12 mouse cellular contexts compared by ENCODE assay signal in genomic region chr17:34165033-34165730, GRCm38 (mm10). TPM values are rescaled to one million over a fixed set of nuclear protein-coding genes. Genes with fewer than 3 reads are reported as not detected.
DNase-seq lines count a peak whose midpoint lies in the region; ATAC-seq and TF ChIP-seq lines count a peak whose summit lies in the region.
"Had no signal": no experiment of that assay in that cellular context is flagged by ENCODE, and none has a peak within 500 bp of the region (broad histone marks: within the 10 kb centered on the region; RNA-seq: fewer than 3 reads in every experiment).

No protein-coding gene starts in this region.

- no peak for DNase-seq in heart, adult 2 months
- no peak for DNase-seq in heart, adult 8-10 months (ENCODE audit: low spot score)
- peak; percentile 28 for DNase-seq in thymus, postnatal 0 days (ENCODE audit: low spot score)
- no peak for DNase-seq in thymus, postnatal 10 days (ENCODE audit: low spot score in 2 of 2)
- peak; percentile 14 for DNase-seq in lung, postnatal 25 days (ENCODE audit: low spot score)
- DNase-seq in right cerebral cortex, postnatal 4 days: no peak
- no peak for DNase-seq in limb, embryonic 10.5 days (ENCODE audit: low spot score)
- DNase-seq: adrenal gland, adult 8-10 months; midbrain, embryonic 14.5 days had no signal

- TF ChIP-seq EP300 in heart, adult 2 months (IDR thresholded peaks at IDR 0.05; ENCODE audit: insufficient read depth, low read depth, low read length): no peak

- H3K36me3 ChIP-seq in heart, adult 2 months (ENCODE audit: control insufficient read depth, insufficient read depth, low read length): no peaks in the 10 kb centered on the region
- no peaks in the 10 kb centered on the region for H3K36me3 ChIP-seq in limb, embryonic 10.5 days
- H3K36me3 ChIP-seq: limb, embryonic 13.5 days had no signal

- ATAC-seq in frontal cortex, adult (ENCODE audit: low TSS enrichment): no peak

- H3K9me3 ChIP-seq in limb, embryonic 10.5 days (replicated peaks): no peaks in the 10 kb centered on the region

- no peaks in the 10 kb centered on the region for H3K79me2 ChIP-seq in heart, adult 2 months (replicated peaks; ENCODE audit: control insufficient read depth, insufficient read depth, low read length)

- TF ChIP-seq CTCF in heart, adult 2 months (IDR thresholded peaks at IDR 0.05): peak; percentile 56

- intact Hi-C loops in heart, adult 2 months (cut with DNase I): no loop called here

- H3K9ac ChIP-seq in heart, adult 2 months (ENCODE audit: low read depth, low read length): no peak overlapping the region
- H3K9ac ChIP-seq: limb, embryonic 13.5 days had no signal

- H3K27me3 ChIP-seq in heart, adult 2 months (ENCODE audit: control insufficient read depth, insufficient read depth, low read length): no peaks in the 10 kb centered on the region; the same call in 1 of the 2 replicates
- no peaks in the 10 kb centered on the region for H3K27me3 ChIP-seq in limb, embryonic 10.5 days (ENCODE audit: low read depth, poor library complexity, severe bottlenecking)

- no peak for TF ChIP-seq POLR2A in heart, adult 2 months (IDR thresholded peaks at IDR 0.05; ENCODE audit: insufficient read depth, low read depth, low read length)

- WGBS in heart, adult 2 months: 56% methylated on average over 6 of the region's 6 CpGs
- 78% methylated on average over 6 of the region's 6 CpGs for WGBS in limb, embryonic 10.5 days

- no peak overlapping the region for H3K27ac ChIP-seq in heart, adult 2 months
- H3K27ac ChIP-seq in limb, embryonic 10.5 days: no peak overlapping the region
- H3K27ac ChIP-seq: limb, embryonic 13.5 days had no signal

- no peak overlapping the region for H3K4me3 ChIP-seq in heart, adult 2 months
- no peak overlapping the region for H3K4me3 ChIP-seq in limb, embryonic 10.5 days
- H3K4me3 ChIP-seq: limb, embryonic 13.5 days had no signal

- no peaks in the 10 kb centered on the region for H3K4me1 ChIP-seq in heart, adult 2 months (ENCODE audit: control insufficient read depth, insufficient read depth, low read length)
- no peaks in the 10 kb centered on the region for H3K4me1 ChIP-seq in limb, embryonic 10.5 days
- H3K4me1 ChIP-seq: limb, embryonic 13.5 days had no signal

RNA-seq across cellular contexts. Expression of gene H2-DMb1, which starts 12.3 kb away (rescaled TPM):
- 1 to 10 TPM; 1.6 to 2.2 TPM for total RNA-seq in heart, adult 2 months (2021)
- polyA plus RNA-seq in heart, adult 2 months (2012; rRNA removed): 8.9 and 19.1 TPM in 2 replicates
- total RNA-seq in heart, adult 8-10 months (2022): 1 to 10 TPM; 1.8 to 3.0 (median 2.4) TPM
- 39.8 and 42.2 TPM in 2 replicates for polyA plus RNA-seq in thymus, postnatal 0 days (2015; fragmentation: Nextera tagmentation; extraction: Ambion mirVana)
- 0.18 and 0.51 TPM in 2 replicates for polyA plus RNA-seq in limb, embryonic 10.5 days (2016; fragmentation: Nextera tagmentation; extraction: Ambion mirVana)

RNA-seq across cellular contexts. Expression of gene H2-DMb2, which starts 22.1 kb away (rescaled TPM):
- 1 to 10 TPM; 2.1 to 2.3 TPM for total RNA-seq in heart, adult 2 months (2021)
- polyA plus RNA-seq in heart, adult 2 months (2012; rRNA removed): 2.3 and 7.6 TPM in 2 replicates
- 1 to 10 TPM in 2 of 4 experiments, under 1 TPM in 2; 0.65 to 1.1 (median 0.97) TPM for total RNA-seq in heart, adult 8-10 months (2022)
- polyA plus RNA-seq in thymus, postnatal 0 days (2015; fragmentation: Nextera tagmentation; extraction: Ambion mirVana): 57.8 and 62.9 TPM in 2 replicates
- 0.18 and 0.40 TPM in 2 replicates for polyA plus RNA-seq in limb, embryonic 10.5 days (2016; fragmentation: Nextera tagmentation; extraction: Ambion mirVana)
- polyA plus RNA-seq: hindbrain, embryonic 11.5 days had no signal

RNA-seq across cellular contexts. Expression of gene Tap1, which starts 22.2 kb away (rescaled TPM):
- 1 to 10 TPM; 3.4 to 7.2 TPM for total RNA-seq in heart, adult 2 months (2021)
- polyA plus RNA-seq in heart, adult 2 months (2012; rRNA removed): 10.9 and 11.7 TPM in 2 replicates
- 1 to 10 TPM; 4.4 to 5.6 (median 4.7) TPM for total RNA-seq in heart, adult 8-10 months (2022)
- 81.6 and 87.3 TPM in 2 replicates for polyA plus RNA-seq in thymus, postnatal 0 days (2015; fragmentation: Nextera tagmentation; extraction: Ambion mirVana)
- polyA plus RNA-seq in limb, embryonic 10.5 days (2016; fragmentation: Nextera tagmentation; extraction: Ambion mirVana): 1.6 and 3.2 TPM in 2 replicates

RNA-seq across cellular contexts. Expression of gene Psmb9, which starts 22.4 kb away (rescaled TPM):
- total RNA-seq in heart, adult 2 months (2021): 10 to 100 TPM in 1 of 2 experiments, 1 to 10 TPM in 1; 6.9 to 13.5 TPM
- 16.0 and 20.5 TPM in 2 replicates for polyA plus RNA-seq in heart, adult 2 months (2012; rRNA removed)
- 10 to 100 TPM in 2 of 4 experiments, 1 to 10 TPM in 2; 6.9 to 12.9 (median 8.7) TPM for total RNA-seq in heart, adult 8-10 months (2022)
- polyA plus RNA-seq in thymus, postnatal 0 days (2015; fragmentation: Nextera tagmentation; extraction: Ambion mirVana): 251 and 261 TPM in 2 replicates
- polyA plus RNA-seq in limb, embryonic 10.5 days (2016; fragmentation: Nextera tagmentation; extraction: Ambion mirVana): 0.78 and 1.1 TPM in 2 replicates

RNA-seq across cellular contexts. Expression of gene Psmb8, which starts 32.3 kb away (rescaled TPM):
- total RNA-seq in heart, adult 2 months (2021): 10 to 100 TPM; 12.3 to 18.9 TPM
- 33.5 and 44.2 TPM in 2 replicates for polyA plus RNA-seq in heart, adult 2 months (2012; rRNA removed)
- total RNA-seq in heart, adult 8-10 months (2022): 10 to 100 TPM; 10.7 to 15.1 (median 12.8) TPM
- polyA plus RNA-seq in thymus, postnatal 0 days (2015; fragmentation: Nextera tagmentation; extraction: Ambion mirVana): 875 and 899 TPM in 2 replicates
- polyA plus RNA-seq in limb, embryonic 10.5 days (2016; fragmentation: Nextera tagmentation; extraction: Ambion mirVana): 0.74 and 0.87 TPM in 2 replicates

Comparison
In these comparisons a context has a peak if more than half of its experiments do, and no peak if none do; other contexts are left out.
1. DNase-seq: peak in thymus, postnatal 0 days (single experiment) and lung, postnatal 25 days (single experiment); none in heart, adult 2 months (0 of 2), heart, adult 8-10 months (single experiment), thymus, postnatal 10 days (0 of 2), right cerebral cortex, postnatal 4 days (single experiment) and limb, embryonic 10.5 days (single experiment).